Mouse (Mus musculus) cortical plate, adult 2 months (tissue): ENCODE results near the gene Itpr1. TPM values are rescaled to one million over a fixed set of nuclear protein-coding genes. Genes with fewer than 3 reads are reported as not detected.

Source experiments
- H3K27ac ChIP-seq: fragments of 200-500 bp; 2 replicates; pipeline ENCODE4 v1.5.1; 2012; ENCODE audit warnings: low read length, control low read depth, inconsistent platforms; ENCODE audit not compliant: insufficient read depth
- H3K4me1 ChIP-seq: fragments of 200-500 bp; 2 replicates; pipeline ENCODE4 v1.6.1; 2011; ENCODE audit warnings: low read length; ENCODE audit not compliant: control insufficient read depth, insufficient read depth
- H3K4me3 ChIP-seq: fragments of 200-500 bp; 2 replicates; pipeline ENCODE4 v1.5.1; 2011; ENCODE audit warnings: mild to moderate bottlenecking, low read length, control low read depth; ENCODE audit not compliant: insufficient read depth
- CTCF ChIP-seq: fragments of 200-500 bp; IDR thresholded peaks from 2 replicates; pipeline ENCODE4 v1.5.1; 2011; ENCODE audit warnings: mild to moderate bottlenecking, control low read depth, low read length; ENCODE audit not compliant: insufficient read depth; ENCODE audit errors: extremely low read depth
- POLR2A ChIP-seq: fragments of 200-500 bp; IDR thresholded peaks from 2 replicates; pipeline ENCODE4 v1.6.1; 2011; ENCODE audit warnings: mild to moderate bottlenecking, low read length, control low read depth; ENCODE audit not compliant: insufficient read depth; ENCODE audit errors: extremely low read depth
- polyA plus RNA-seq: library from polyadenylated mRNA; depleted of rRNA; stranded (reverse); fragments of >200 nt; gene quantifications from 2 replicates; pipeline ENCODE4 v1.2.3, GENCODE M21; 2012

Gene Itpr1
- polyA plus RNA-seq, 1 experiment: 152 TPM

DNA sequence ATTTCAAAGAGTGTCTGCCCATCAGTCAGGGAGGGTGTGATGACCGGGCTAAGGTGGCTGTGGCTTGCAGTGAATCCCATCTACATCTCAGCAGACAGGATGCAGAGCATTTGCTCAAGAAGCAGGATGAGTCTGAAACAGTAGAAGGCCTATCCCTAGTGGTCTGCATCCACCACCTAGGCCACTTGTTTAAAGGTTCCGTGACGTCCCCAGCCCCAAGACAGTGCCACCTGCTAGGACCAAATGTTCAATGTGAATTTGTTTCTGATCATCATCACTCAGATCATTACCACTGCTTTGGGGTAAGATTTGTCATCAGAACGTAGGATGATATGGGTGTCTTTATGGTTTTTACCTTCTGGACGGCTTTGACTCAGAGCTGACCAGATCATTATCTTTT is 125.5 kb downstream of the Itpr1 start:
- H3K4me3 ChIP-seq: no peak overlapping the region
- no peak for TF ChIP-seq POLR2A
- TF ChIP-seq CTCF: no peak
- no peak overlapping the region for H3K27ac ChIP-seq
- peaks cover 20% of the 10 kb centered on the region for H3K4me1 ChIP-seq

DNA sequence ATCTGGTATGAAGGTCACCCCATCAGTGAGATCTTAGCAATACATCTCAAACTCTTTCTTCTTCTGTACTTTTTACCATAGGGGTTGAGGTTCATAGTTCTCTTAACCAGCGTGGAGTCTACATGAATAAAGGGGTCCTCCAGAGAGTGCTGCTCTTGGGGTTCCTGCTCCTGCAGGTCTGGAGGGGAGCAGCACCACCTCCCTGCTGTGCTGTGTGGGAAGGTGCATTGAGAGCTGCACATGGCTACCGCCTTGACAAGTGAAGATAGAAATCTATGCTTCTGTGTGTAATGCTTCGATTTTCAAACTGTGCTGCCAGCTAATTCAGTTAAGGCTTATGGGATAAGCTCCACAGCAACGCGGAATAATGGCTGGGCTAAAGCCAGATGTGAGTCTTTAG is 130.1 kb downstream of the Itpr1 start:
- Histone ChIP-seq H3K27ac (no peak overlapping the region), H3K4me3 (no peak overlapping the region), H3K4me1 (peaks cover 5% of the 10 kb centered on the region; the same call in 1 of the 2 replicates)
- TF ChIP-seq CTCF (no peak), POLR2A (no peak)

DNA sequence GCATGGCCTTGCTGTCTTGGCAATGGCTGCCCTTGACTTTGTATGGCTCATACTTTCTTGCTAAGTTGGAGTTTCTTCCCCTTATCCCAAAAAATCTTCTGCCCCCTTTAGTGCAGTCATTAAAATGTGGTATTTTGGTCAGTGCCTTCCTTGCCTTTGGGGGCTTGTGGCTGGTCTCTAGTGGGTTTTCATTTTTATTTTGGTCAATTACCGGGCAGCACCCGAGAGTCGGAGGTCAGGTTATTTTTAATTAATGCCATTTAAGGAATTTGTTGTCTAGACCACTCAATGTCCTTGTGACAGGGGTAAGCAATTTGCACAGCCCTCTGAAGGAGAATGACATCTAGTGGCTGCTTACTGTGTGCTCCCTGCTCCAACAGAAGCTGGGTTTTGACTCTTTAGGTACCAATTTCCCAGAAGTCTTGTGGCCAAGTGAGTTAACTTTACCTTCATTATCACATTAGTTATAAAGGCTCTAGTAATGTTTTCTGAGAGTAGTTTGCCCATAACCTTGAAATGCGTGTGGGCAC is 130.9 kb downstream of the Itpr1 start:
- no peak overlapping the region for H3K4me3 ChIP-seq
- no peak overlapping the region for H3K27ac ChIP-seq
- peaks cover 5% of the 10 kb centered on the region; the same call in 1 of the 2 replicates for H3K4me1 ChIP-seq
- peak; percentile 37; the same call in 1 of the 2 replicates for TF ChIP-seq CTCF
- TF ChIP-seq POLR2A: no peak

DNA sequence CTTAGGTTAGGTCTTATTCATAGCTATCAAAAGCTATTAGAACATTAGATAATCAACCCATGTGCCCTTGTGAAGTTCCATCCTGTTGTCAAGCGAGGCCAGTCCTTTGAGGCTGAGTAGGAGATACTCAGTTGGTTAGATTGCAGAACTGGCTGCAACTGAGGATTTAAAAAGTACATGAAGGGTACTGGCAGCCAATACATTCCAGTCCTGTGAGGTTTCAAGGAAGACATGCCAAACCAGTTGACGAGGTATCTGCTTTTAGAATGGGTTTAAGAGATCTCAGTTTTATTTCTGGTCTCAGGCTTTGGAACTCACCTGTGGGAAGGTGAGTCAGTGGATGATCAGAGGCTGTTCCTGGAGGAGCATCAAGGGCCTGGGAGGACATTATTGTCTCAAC is 137.9 kb downstream of the Itpr1 start:
- TF ChIP-seq CTCF: no peak
- TF ChIP-seq POLR2A: no peak
- H3K4me1 ChIP-seq: peaks cover 6% of the 10 kb centered on the region
- H3K4me3 ChIP-seq: no peak overlapping the region
- H3K27ac ChIP-seq: no peak overlapping the region

DNA sequence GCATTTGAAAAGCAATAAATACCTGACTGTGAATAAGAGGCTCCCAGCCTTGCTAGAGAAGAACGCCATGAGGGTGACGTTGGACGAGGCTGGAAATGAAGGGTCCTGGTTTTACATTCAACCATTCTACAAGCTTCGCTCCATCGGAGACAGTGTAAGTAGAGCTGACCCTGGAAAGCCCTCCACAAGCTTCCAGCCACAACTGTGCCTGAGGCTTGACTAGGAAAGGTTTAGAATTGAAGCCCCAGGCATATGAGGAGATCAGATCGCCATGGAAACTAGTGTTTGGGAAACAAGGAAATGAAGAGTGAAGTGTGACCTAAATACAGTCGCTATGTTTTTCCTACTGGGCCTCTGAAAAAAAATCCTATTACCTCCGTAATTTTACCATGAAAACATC is 139.1 kb downstream of the Itpr1 start:
- TF ChIP-seq CTCF (no peak), POLR2A (no peak)
- Histone ChIP-seq H3K4me1 (peaks cover 7% of the 10 kb centered on the region), H3K4me3 (no peak overlapping the region), H3K27ac (no peak overlapping the region)

DNA sequence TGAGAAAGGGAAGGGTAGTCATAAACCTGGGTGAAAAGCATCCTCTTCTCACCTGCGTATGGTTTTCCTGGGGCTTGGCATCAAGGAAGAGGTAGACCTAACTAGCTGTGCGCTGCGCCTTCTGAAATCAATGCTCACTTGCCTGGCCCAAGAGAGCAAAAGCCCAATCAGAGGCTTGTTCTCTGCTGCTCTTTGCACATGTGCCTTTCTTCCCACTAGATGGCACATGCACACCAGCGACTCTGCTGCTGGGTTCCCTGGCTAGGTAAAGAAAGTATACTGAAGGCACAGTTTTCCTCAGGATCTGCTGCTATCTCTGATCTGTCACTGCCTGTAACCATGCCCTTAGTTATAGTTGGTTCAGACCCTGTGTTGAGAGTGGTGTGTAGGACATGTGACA is 154.5 kb downstream of the Itpr1 start:
- Histone ChIP-seq H3K27ac (no peak overlapping the region), H3K4me1 (no peaks in the 10 kb centered on the region), H3K4me3 (no peak overlapping the region)
- TF ChIP-seq CTCF (peak; percentile 38; the same call in 1 of the 2 replicates), POLR2A (no peak)

DNA sequence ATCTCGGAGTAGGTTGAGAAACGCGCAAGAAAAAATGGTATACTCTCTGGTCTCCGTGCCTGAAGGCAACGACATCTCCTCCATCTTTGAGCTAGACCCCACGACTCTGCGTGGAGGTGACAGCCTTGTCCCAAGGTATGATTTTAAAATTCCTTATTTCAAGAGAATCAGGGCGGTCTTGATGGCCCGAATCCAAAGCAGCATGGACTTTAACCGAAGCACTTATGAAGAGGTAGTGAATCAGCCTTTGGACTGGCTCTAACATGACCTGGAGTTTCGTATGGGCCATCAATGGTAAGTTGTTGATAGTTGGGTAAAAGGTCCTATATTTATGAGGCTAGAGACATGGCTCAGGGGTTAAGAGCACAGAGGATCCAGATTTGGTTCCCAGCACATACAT is 156.1 kb downstream of the Itpr1 start:
- no peak for TF ChIP-seq CTCF
- no peak for TF ChIP-seq POLR2A
- H3K4me1 ChIP-seq: no peaks in the 10 kb centered on the region
- no peak overlapping the region for H3K4me3 ChIP-seq

DNA sequence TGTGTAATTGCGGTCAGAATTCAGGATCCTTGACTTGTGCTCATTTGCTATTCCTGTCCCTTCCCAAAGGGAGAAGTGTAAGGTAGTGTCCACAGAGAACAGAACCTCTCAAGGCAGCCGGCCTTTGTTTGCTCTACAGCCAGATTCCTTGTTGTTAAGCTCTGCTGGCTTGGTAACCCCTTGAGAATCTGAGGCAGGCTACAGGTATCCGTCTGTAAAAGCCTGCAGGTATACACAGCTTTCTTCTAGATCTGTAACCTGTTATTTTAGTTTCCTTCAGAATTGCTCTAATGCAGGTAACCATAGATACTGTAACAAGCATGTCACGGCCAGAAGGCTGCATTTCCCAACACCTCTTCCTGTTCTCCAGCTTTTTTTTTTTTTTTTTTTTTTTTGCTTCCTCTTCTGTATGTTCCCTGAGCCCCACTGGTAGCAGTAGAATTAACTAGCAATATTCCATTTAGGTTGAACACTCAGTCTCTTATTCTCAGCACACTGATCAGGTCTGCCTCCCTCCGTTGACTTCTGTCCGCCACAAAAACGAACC is 158.5 kb downstream of the Itpr1 start:
- no peak overlapping the region for H3K27ac ChIP-seq
- H3K4me1 ChIP-seq: no peaks in the 10 kb centered on the region
- no peak overlapping the region for H3K4me3 ChIP-seq
- TF ChIP-seq CTCF (no peak), POLR2A (no peak)

More for the DNA sequence above, 156.1 kb downstream of the Itpr1 start:
- H3K27ac ChIP-seq: no peak overlapping the region

DNA sequence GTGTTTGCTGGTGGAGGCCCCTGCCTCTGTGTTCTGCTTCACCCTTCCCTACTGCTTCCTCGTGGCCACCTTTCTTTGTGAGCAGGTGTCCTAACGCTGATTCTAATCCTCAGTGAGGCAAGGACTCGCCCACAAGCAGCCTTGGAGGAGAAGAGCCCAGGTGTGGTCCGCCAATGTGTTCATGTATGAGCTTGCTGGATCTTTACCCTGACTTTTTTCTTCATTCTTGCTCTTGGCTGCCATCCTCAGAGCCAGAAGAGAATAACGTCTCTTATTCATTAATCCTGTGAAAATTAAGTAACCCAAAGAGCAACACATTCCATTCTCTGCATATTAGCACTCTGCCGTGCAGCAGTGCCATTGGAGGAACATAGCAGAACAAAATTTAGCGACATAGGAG is 161.1 kb downstream of the Itpr1 start:
- H3K4me1 ChIP-seq: no peaks in the 10 kb centered on the region
- TF ChIP-seq POLR2A: no peak
- no peak overlapping the region for H3K27ac ChIP-seq
- no peak overlapping the region for H3K4me3 ChIP-seq

DNA sequence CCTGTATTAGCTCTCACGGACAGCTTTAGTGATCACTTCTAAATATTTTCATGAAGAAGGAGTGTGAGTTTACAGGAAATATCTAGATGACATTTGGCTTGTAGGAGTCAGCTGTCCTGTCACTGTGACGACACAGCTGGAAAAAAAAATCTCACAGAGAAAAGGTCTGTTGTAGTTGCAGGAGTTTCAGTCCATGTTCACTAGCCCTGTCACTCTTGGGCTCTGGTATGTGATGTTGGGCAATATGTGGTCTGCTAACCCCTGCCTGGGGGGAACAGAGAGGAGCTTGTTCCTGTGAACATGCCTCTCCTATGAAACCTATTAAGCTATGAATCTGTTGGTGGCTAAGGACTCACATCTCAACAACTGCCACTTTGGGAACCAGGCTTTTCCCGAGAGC is 166.1 kb downstream of the Itpr1 start:
- no peak overlapping the region for H3K4me3 ChIP-seq
- H3K4me1 ChIP-seq: no peaks in the 10 kb centered on the region
- no peak overlapping the region for H3K27ac ChIP-seq
- no peak for TF ChIP-seq CTCF
- TF ChIP-seq POLR2A: no peak

DNA sequence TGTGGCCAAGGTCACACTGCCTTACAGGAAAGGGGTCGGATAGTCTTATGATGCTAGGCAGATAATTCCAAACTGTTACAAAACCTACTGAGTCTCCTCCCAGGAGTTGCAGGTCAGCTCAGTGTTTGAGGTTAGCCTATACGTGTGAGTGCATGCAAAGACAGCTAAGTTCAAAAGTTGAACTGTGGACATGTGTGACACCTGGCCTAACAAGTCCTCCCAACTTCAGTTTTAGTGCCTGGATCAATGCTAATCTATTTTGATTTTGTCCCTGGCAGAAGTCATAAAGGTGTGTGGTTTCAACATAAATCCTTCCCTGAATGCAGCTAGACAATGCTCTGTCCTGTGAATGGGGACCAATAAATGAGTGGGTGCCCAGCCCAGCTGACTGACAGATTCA is 167.3 kb downstream of the Itpr1 start:
- no peak for TF ChIP-seq POLR2A
- no peak for TF ChIP-seq CTCF
- Histone ChIP-seq H3K27ac (no peak overlapping the region), H3K4me3 (no peak overlapping the region), H3K4me1 (no peaks in the 10 kb centered on the region)
